Comparison of ENCODE assay signal across 16 mouse cellular contexts in the genomic region with DNA sequence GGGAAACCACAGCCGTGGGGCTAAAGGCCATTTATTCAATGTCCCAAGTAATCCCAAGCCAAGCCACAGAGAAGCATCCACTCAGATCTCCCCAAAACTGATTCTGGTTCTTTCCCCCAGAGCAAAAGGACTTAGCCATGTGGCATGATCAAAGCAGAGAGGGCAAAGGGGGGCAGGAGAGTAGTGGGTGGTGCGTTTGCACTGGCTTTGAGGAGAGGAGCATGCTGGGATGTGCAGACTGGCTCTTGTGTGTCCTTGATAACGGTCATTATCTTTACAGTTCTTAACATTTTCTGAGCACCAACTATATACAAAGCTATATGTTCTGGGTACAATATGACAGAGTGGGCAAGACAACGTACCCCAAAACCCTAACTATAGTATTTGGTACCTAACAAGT. TPM values are rescaled to one million over a fixed set of nuclear protein-coding genes. Genes with fewer than 3 reads are reported as not detected.
"Had no signal": no experiment of that assay in that cellular context is flagged by ENCODE, and none has a peak within 500 bp of the region (broad histone marks: within the 10 kb centered on the region; RNA-seq: fewer than 3 reads in every experiment).

No protein-coding gene starts in this region.

- H3K4me2 ChIP-seq: limb, embryonic 13.5 days; midbrain, embryonic 12.5 days; neural tube, embryonic 13.5 days had no signal

- H3K4me3 ChIP-seq: limb, embryonic 13.5 days; megakaryocyte, embryonic 14.5 days; midbrain, embryonic 12.5 days; neural tube, embryonic 13.5 days had no signal

- DNase-seq: kidney, adult 8-10 months; kidney, postnatal 4 days; left cerebral cortex, postnatal 4 days; lung, postnatal 4 days; retina, postnatal 1 day; thymus, adult 2 months; thymus, postnatal 25 days had no signal

- H3K9ac ChIP-seq: limb, embryonic 13.5 days; midbrain, embryonic 12.5 days; neural tube, embryonic 13.5 days had no signal

- H3K27me3 ChIP-seq: limb, embryonic 13.5 days; neural tube, embryonic 13.5 days had no signal

- ATAC-seq: inflammation-experienced regulatory T-cells, adult 6 months; intestine, postnatal 0 days; midbrain, embryonic 16.5 days had no signal

- H3K9me3 ChIP-seq: limb, embryonic 13.5 days; megakaryocyte, embryonic 14.5 days; midbrain, embryonic 12.5 days; neural tube, embryonic 13.5 days had no signal

- H3K27ac ChIP-seq: kidney, postnatal 0 days; limb, embryonic 13.5 days; midbrain, embryonic 12.5 days; neural tube, embryonic 13.5 days had no signal

- H3K36me3 ChIP-seq: midbrain, embryonic 12.5 days; neural tube, embryonic 13.5 days had no signal

RNA-seq across cellular contexts. Expression of a gene that starts 23.6 kb away (rescaled TPM):
- polyA plus RNA-seq: spleen, adult 2 months had no signal
